Mouse (Mus musculus): ENCODE data around the gene Actr3.

The Actr3 gene

DNA sequence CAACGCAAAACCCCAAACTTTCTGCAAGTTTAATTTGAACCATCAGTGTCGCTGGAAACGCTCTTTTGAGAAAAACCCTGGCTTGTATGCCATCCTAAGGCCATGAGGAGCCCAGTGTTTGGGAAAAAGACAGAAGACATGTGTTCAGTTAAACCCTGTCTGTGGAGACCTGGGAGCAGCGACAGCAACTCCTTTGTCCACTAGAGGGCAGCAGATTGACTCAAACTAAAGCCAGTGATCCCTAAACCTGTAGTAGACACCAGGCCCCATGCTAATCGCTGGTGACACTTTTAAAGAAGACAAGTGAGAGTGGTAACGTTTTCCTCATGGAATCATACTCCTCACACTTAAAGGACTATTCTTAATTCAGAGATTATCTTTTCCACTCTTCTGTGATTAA, 64.7 kb downstream of the Actr3 start:
- DNase-seq (ENCODE audit: low read depth in 2 of 2, low spot score in 2 of 2) = peak; percentile 20 to 42

DNA sequence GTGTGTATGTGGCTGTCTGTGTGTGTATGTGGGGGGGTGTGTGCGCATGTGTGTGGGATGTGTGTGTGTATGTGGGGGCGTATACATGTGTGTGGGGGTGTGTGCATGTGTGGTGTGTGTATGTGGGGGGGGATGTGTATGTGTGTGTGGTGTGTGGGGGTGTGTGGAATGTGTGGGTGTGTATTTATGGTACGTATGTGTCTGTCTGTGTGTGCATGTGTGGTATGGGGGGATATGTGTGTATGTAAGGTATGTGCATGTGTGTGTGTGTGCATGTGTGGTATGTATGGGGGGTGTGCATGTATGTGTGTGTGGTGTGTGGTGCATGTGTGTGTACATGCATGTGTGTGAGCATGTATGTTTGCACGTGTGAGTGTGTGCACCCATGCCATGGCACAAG, 70.0 kb downstream of the Actr3 start:
- no peak for DNase-seq (ENCODE audit: low read depth in 2 of 2, low spot score in 2 of 2)

DNA sequence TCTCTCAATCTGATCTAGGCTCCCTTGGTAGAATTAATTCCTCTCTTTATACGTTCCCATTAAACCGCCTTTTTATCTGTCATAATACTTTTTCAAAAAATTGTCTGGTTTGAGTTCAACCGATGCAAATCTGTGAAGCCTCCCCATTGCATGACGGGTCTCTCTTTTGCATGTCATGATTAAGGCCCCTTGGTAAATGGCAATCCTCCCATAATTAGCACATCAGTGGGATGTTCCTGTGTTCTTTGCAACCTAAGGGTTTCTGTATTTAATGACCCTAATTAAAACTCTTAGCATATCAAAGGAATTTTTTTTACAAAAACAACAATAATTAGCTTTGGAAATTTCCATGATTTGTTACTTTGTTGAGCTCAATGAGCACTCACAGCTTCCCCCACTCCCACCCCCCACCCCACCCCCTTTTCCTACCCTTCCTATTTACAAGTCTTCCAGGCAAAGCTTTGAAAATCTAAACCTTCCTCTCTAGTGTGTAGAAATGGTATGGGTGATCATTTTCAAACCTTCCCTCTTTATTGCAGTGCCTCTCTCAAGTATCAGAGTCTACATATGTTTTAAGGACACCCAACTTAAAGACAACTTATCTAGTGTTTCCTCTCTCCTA, 84.0 kb downstream of the Actr3 start:
- no peak for DNase-seq (ENCODE audit: low read depth in 2 of 2, low spot score in 2 of 2)

DNA sequence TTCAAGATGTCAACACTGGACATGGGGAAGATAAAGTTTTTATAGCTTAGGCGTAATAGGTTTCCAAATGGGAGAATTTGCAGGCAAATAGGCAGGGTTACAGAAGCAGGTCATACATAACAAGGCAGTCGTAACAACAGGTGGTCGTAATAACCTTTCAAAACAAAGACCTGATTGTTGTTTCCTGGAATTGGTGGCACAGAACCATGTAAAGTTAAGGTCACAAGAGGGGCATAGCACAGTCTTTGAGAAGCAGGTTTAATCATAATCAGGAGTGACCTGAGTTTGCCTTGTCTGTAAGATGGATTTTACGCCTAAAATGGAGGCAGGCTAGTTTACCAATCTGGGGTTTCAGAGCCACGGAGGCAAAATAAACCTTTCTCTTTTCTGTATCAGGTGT, 84.7 kb downstream of the Actr3 start:
- no peak for DNase-seq (ENCODE audit: low read depth in 2 of 2, low spot score in 2 of 2)

DNA sequence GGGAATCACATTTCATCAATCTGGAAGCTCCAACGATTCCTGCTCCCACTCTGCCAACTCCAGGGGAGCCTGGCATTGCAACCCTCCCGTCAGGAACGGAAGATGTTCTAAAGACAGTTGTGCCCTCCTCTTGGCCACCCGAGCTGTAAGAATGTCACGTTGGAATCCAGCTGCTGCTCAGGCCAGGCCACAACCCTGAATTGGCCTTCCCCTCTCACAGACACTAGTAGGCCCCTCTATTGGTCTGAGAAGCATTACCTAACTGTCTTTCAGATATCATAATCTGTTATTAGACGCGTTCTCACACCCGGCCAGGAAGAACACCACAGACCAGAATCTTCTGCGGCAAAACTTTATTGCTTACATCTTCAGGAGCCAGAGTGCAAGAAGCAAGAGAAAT, 89.7 kb downstream of the Actr3 start:
- DNase-seq (ENCODE audit: low read depth in 2 of 2, low spot score in 2 of 2) = no peak

DNA sequence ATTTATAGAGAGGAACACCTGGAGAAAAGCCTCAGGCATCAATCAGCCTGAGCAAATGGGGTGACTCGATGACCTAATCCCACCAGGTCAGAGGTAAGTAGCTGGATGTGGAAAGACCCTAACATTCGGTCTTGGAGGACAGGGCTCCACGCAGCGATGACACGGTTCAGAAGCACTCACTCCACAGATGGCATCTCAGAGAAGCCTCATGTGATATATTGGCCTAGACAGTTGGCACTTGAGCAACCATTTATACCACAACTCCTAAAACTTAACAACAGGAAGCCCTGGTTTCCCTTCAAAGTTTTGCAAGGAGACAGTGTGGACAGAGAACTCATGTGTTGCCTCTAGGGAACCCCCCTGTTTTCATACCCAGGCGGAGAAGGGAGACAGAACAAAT, 90.1 kb downstream of the Actr3 start:
- no peak for DNase-seq (ENCODE audit: low read depth in 2 of 2, low spot score in 2 of 2)

DNA sequence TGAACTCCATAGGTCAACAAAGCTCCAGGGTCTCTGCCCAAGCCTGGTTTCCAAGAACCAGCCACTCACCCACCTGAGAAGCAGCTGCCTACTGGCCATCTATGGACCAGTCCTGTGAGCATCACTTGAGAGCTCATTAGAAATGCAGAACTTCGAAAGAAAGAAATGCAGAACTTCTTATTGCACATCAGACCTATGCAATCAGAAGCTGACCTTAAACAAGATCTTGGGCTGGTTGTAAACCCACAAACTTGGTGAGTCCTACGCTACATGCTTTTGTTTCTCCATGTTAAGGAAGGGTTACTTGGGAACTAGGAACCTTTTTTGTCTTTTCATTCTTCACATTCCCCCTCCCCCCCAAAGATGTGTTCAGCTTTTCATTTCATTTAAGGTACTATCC, 92.4 kb downstream of the Actr3 start:
- DNase-seq (ENCODE audit: low read depth in 2 of 2, low spot score in 2 of 2) = no peak

Data from CD8-positive naive resting alpha-beta T cell, adult 2 months (primary cell).